Mouse (Mus musculus) liver, embryonic 15.5 days (tissue): ENCODE results near the gene Lysmd3. TPM values are rescaled to one million over a fixed set of nuclear protein-coding genes. Genes with fewer than 3 reads are reported as not detected.

ENCODE experiments used
- ATAC-seq: fragments of 200-750 bp; cut with Nextera tagmentation; 2 replicates; pipeline ENCODE4 v1.8.0; 2017; ENCODE audit warnings: moderate number of reproducible peaks, mild to moderate bottlenecking, moderate library complexity; ENCODE audit not compliant: insufficient read depth
- H3K27ac ChIP-seq: fragments of 300-500 bp; sonication (generic); replicated peaks from 2 replicates; pipeline ENCODE4 v1.5.1; 2015; ENCODE audit warnings: mild to moderate bottlenecking, inconsistent platforms
- H3K27me3 ChIP-seq: fragments of 300-500 bp; sonication (generic); 2 replicates; pipeline ENCODE4 v1.6.1; 2015; ENCODE audit warnings: mild to moderate bottlenecking, inconsistent platforms
- H3K36me3 ChIP-seq: fragments of 300-500 bp; sonication (generic); replicated peaks from 2 replicates; pipeline ENCODE4 v1.6.1; 2015; ENCODE audit warnings: moderate library complexity, mild to moderate bottlenecking, inconsistent platforms
- H3K4me1 ChIP-seq: fragments of 300-500 bp; sonication (generic); replicated peaks from 2 replicates; pipeline ENCODE4 v1.6.1; 2015; ENCODE audit warnings: inconsistent platforms
- H3K4me2 ChIP-seq: fragments of 300-500 bp; sonication (generic); 2 replicates; pipeline ENCODE4 v1.6.1; 2015; ENCODE audit warnings: moderate library complexity, mild to moderate bottlenecking, inconsistent platforms
- H3K4me3 ChIP-seq: fragments of 300-500 bp; sonication (generic); replicated peaks from 2 replicates; pipeline ENCODE4 v1.5.1; 2015; ENCODE audit warnings: mild to moderate bottlenecking, inconsistent platforms
- H3K9ac ChIP-seq: fragments of 300-500 bp; sonication (generic); 2 replicates; pipeline ENCODE4 v1.6.1; 2015; ENCODE audit warnings: moderate library complexity, mild to moderate bottlenecking, inconsistent platforms
- H3K9me3 ChIP-seq: fragments of 300-500 bp; sonication (generic); replicated peaks from 2 replicates; pipeline ENCODE4 v1.6.1; 2016; ENCODE audit warnings: inconsistent platforms
- WGBS: fragments of 180-500 bp; shearing (Covaris S2); methylation state at CpG from one replicate; pipeline ENCODE4 v1.1.7; 2015; ENCODE audit warnings: mixed read lengths; ENCODE audit not compliant: insufficient replicate concordance; 5-methylcytosine and 5-hydroxymethylcytosine counted together
- polyA plus RNA-seq: library from polyadenylated mRNA; unstranded; fragments of >200 nt; fragmentation: Nextera tagmentation; extraction: Ambion mirVana; gene quantifications from 2 replicates; pipeline ENCODE4 v1.2.1, GENCODE M21; 2015

The Lysmd3 gene
- polyA plus RNA-seq, 1 experiment from 2014 or later: 16.0 TPM

- no peaks in the 10 kb centered on the region for H3K9me3 ChIP-seq
- H3K27ac ChIP-seq: peak overlapping the region; percentile 93
- peak overlapping the region; percentile 70 for H3K9ac ChIP-seq
- ATAC-seq: no peak
- H3K27me3 ChIP-seq: no peaks in the 10 kb centered on the region
- under 1% methylated on average over 7 of the region's 7 CpGs for WGBS
- H3K36me3 ChIP-seq: no peaks in the 10 kb centered on the region
- H3K4me2 ChIP-seq: peak overlapping the region; percentile 99
- peaks cover 48% of the 10 kb centered on the region for H3K4me1 ChIP-seq
- peak overlapping the region; percentile 87 for H3K4me3 ChIP-seq
These were observed 52.8 kb downstream of the Lysmd3 start for GRCm38 (mm10) chr13:81710266-81710665.

- ATAC-seq: peak; percentile 94
- WGBS: under 1% methylated on average over 61 of the region's 61 CpGs
These were observed 53.5 kb downstream of the Lysmd3 start, which contains the start of the genes Polr3g and Mblac2 for GRCm38 (mm10) chr13:81710775-81711545. Gene Polr3g, minus strand, starts transcription at chr13:81711013. Gene Mblac2, plus strand, starts transcription at chr13:81711341.

GRCm38 (mm10) chr13:81711546-81712371 lies 54.3 kb downstream of the Lysmd3 start:
- Histone ChIP-seq H3K36me3 (no peaks in the 10 kb centered on the region), H3K4me1 (peaks cover 43% of the 10 kb centered on the region)
- WGBS: 2% methylated on average over 42 of the region's 42 CpGs

More at GRCm38 (mm10) chr13:81710775-81711545, 53.5 kb downstream of the Lysmd3 start, which contains the start of the genes Polr3g and Mblac2:
- Histone ChIP-seq H3K36me3 (no peaks in the 10 kb centered on the region), H3K9me3 (no peaks in the 10 kb centered on the region), H3K27ac (peak within 1 kb of the TSS; percentile 93), H3K9ac (peak within 1 kb of the TSS; percentile 70), H3K27me3 (no peaks in the 10 kb centered on the region), H3K4me2 (peak within 1 kb of the TSS; percentile 99), H3K4me1 (peaks cover 45% of the 10 kb centered on the region), H3K4me3 (peak within 1 kb of the TSS; percentile 87)

GRCm38 (mm10) chr13:81713896-81714295 lies 56.4 kb downstream of the Lysmd3 start:
- no peaks in the 10 kb centered on the region for H3K9me3 ChIP-seq
- H3K4me3 ChIP-seq: no peak overlapping the region
- no peaks in the 10 kb centered on the region for H3K27me3 ChIP-seq
- H3K27ac ChIP-seq: no peak overlapping the region
- no peaks in the 10 kb centered on the region for H3K36me3 ChIP-seq
- peaks cover 37% of the 10 kb centered on the region for H3K4me1 ChIP-seq
- no peak overlapping the region for H3K9ac ChIP-seq
- WGBS: 72% methylated on average over 1 of the region's 1 CpGs
- ATAC-seq: no peak
- H3K4me2 ChIP-seq: no peak overlapping the region

More at GRCm38 (mm10) chr13:81711546-81712371, 54.3 kb downstream of the Lysmd3 start:
- H3K9ac ChIP-seq: peak overlapping the region; percentile 70
- H3K4me2 ChIP-seq: peak overlapping the region; percentile 99
- peak overlapping the region; percentile 87 for H3K4me3 ChIP-seq
- no peaks in the 10 kb centered on the region for H3K9me3 ChIP-seq
- peak overlapping the region; percentile 93 for H3K27ac ChIP-seq
- ATAC-seq: peak; percentile 26
- H3K27me3 ChIP-seq: no peaks in the 10 kb centered on the region

Other genes starting within 250 kb of the Lysmd3 start
- gene Adgrv1, start 24.5 kb upstream of the Lysmd3 start, polyA plus RNA-seq: 0.10 and 0.12 TPM in 2 replicates
- gene Polr3g, start 53.4 kb downstream of the Lysmd3 start, polyA plus RNA-seq: 7.8 and 10.0 TPM in 2 replicates
- 3.4 and 3.7 TPM in 2 replicates for gene Mblac2, start 53.7 kb downstream of the Lysmd3 start, polyA plus RNA-seq
- gene Cetn3, start 125.4 kb downstream of the Lysmd3 start, polyA plus RNA-seq: 68.7 and 88.5 TPM in 2 replicates